Mouse (Mus musculus): ENCODE results near the gene Lhpp. TPM values are rescaled to one million over a fixed set of nuclear protein-coding genes. Genes with fewer than 3 reads are reported as not detected.

Lhpp gene
- polyA plus RNA-seq, 1 experiment from 2014 or later, result 20.5 TPM

GRCm38 (mm10) chr7:132679549-132679948 is 69.1 kb downstream of the Lhpp start:
- Histone ChIP-seq H3K9me3 (replicated peaks) (no peaks in the 10 kb centered on the region), H3K36me3 (no peaks in the 10 kb centered on the region), H3K27ac (replicated peaks) (no peak overlapping the region), H3K4me3 (no peak overlapping the region), H3K27me3 (ENCODE audit: low read depth, poor library complexity, severe bottlenecking) (no peaks in the 10 kb centered on the region), H3K4me1 (no peaks in the 10 kb centered on the region)
- 77% methylated on average over 6 of the region's 6 CpGs for WGBS
- DNase-seq (ENCODE audit: low spot score), result no peak

GRCm38 (mm10) chr7:132681296-132681695 is 70.9 kb downstream of the Lhpp start:
- WGBS, result 92% methylated on average over 11 of the region's 11 CpGs
- H3K36me3 ChIP-seq, result no peaks in the 10 kb centered on the region
- H3K27ac ChIP-seq (replicated peaks), result no peak overlapping the region
- H3K4me3 ChIP-seq, result no peak overlapping the region
- no peaks in the 10 kb centered on the region for H3K4me1 ChIP-seq
- H3K9me3 ChIP-seq (replicated peaks), result no peaks in the 10 kb centered on the region
- no peaks in the 10 kb centered on the region for H3K27me3 ChIP-seq (ENCODE audit: low read depth, poor library complexity, severe bottlenecking)
- DNase-seq (ENCODE audit: low spot score), result no peak

GRCm38 (mm10) chr7:132681831-132682230 is 71.4 kb downstream of the Lhpp start:
- Histone ChIP-seq H3K27me3 (ENCODE audit: low read depth, poor library complexity, severe bottlenecking) (no peaks in the 10 kb centered on the region), H3K36me3 (no peaks in the 10 kb centered on the region), H3K4me1 (no peaks in the 10 kb centered on the region), H3K27ac (replicated peaks) (0 out of 2 replicates have a peak overlapping the region, but pooled peaks have one; percentile 28), H3K4me3 (no peak overlapping the region), H3K9me3 (replicated peaks) (no peaks in the 10 kb centered on the region)
- no peak for DNase-seq (ENCODE audit: low spot score)
- 83% methylated on average over 1 of the region's 1 CpGs for WGBS

GRCm38 (mm10) chr7:132682336-132682735 is 71.9 kb downstream of the Lhpp start:
- no peaks in the 10 kb centered on the region for H3K9me3 ChIP-seq (replicated peaks)
- 0 out of 2 replicates have a peak overlapping the region, but pooled peaks have one; percentile 28 for H3K27ac ChIP-seq (replicated peaks)
- DNase-seq (ENCODE audit: low spot score), result no peak
- H3K4me1 ChIP-seq, result no peaks in the 10 kb centered on the region
- H3K36me3 ChIP-seq, result no peaks in the 10 kb centered on the region
- WGBS, result 91% methylated on average over 3 of the region's 3 CpGs
- H3K27me3 ChIP-seq (ENCODE audit: low read depth, poor library complexity, severe bottlenecking), result no peaks in the 10 kb centered on the region
- no peak overlapping the region for H3K4me3 ChIP-seq

GRCm38 (mm10) chr7:132682901-132683300 is 72.5 kb downstream of the Lhpp start:
- H3K4me3 ChIP-seq, result no peak overlapping the region
- H3K9me3 ChIP-seq (replicated peaks), result no peaks in the 10 kb centered on the region
- 79% methylated on average over 3 of the region's 3 CpGs for WGBS
- H3K36me3 ChIP-seq, result no peaks in the 10 kb centered on the region
- no peak overlapping the region for H3K27ac ChIP-seq (replicated peaks)
- no peak for DNase-seq (ENCODE audit: low spot score)
- H3K27me3 ChIP-seq (ENCODE audit: low read depth, poor library complexity, severe bottlenecking), result no peaks in the 10 kb centered on the region
- no peaks in the 10 kb centered on the region for H3K4me1 ChIP-seq

GRCm38 (mm10) chr7:132683923-132684322 is 73.5 kb downstream of the Lhpp start:
- no peak overlapping the region for H3K4me3 ChIP-seq
- no peak for DNase-seq (ENCODE audit: low spot score)
- no peaks in the 10 kb centered on the region for H3K27me3 ChIP-seq (ENCODE audit: low read depth, poor library complexity, severe bottlenecking)
- 95% methylated on average over 4 of the region's 4 CpGs for WGBS
- no peaks in the 10 kb centered on the region for H3K9me3 ChIP-seq (replicated peaks)
- H3K27ac ChIP-seq (replicated peaks), result no peak overlapping the region
- H3K36me3 ChIP-seq, result no peaks in the 10 kb centered on the region
- H3K4me1 ChIP-seq, result no peaks in the 10 kb centered on the region

- Histone ChIP-seq H3K36me3 (no peaks in the 10 kb centered on the region), H3K9me3 (replicated peaks) (no peaks in the 10 kb centered on the region), H3K27me3 (ENCODE audit: low read depth, poor library complexity, severe bottlenecking) (no peaks in the 10 kb centered on the region), H3K4me3 (no peak overlapping the region), H3K27ac (replicated peaks) (no peak overlapping the region), H3K4me1 (no peaks in the 10 kb centered on the region)
- no peak for DNase-seq (ENCODE audit: low spot score)
- 91% methylated on average over 3 of the region's 3 CpGs for WGBS
Measured at GRCm38 (mm10) chr7:132686515-132686914, 76.1 kb downstream of the Lhpp start.

GRCm38 (mm10) chr7:132687897-132688296 is 77.5 kb downstream of the Lhpp start:
- no peaks in the 10 kb centered on the region for H3K9me3 ChIP-seq (replicated peaks)
- peak overlapping the region; percentile 35; the same call in 1 of the 2 replicates for H3K27ac ChIP-seq (replicated peaks)
- H3K4me3 ChIP-seq, result no peak overlapping the region
- no peak for DNase-seq (ENCODE audit: low spot score)
- 65% methylated on average over 2 of the region's 2 CpGs for WGBS
- no peaks in the 10 kb centered on the region for H3K27me3 ChIP-seq (ENCODE audit: low read depth, poor library complexity, severe bottlenecking)
- H3K36me3 ChIP-seq, result no peaks in the 10 kb centered on the region
- no peaks in the 10 kb centered on the region for H3K4me1 ChIP-seq

GRCm38 (mm10) chr7:132688721-132689120 is 78.3 kb downstream of the Lhpp start:
- Histone ChIP-seq H3K27ac (replicated peaks) (peak overlapping the region; percentile 35), H3K4me1 (no peaks in the 10 kb centered on the region), H3K4me3 (no peak overlapping the region), H3K27me3 (ENCODE audit: low read depth, poor library complexity, severe bottlenecking) (no peaks in the 10 kb centered on the region), H3K9me3 (replicated peaks) (no peaks in the 10 kb centered on the region), H3K36me3 (no peaks in the 10 kb centered on the region)
- DNase-seq (ENCODE audit: low spot score), result no peak
- WGBS, result 76% methylated on average over 5 of the region's 5 CpGs

- peaks cover 2% of the 10 kb centered on the region; the same call in 1 of the 2 replicates for H3K9me3 ChIP-seq (replicated peaks)
- H3K4me3 ChIP-seq, result no peak overlapping the region
- WGBS, result 82% methylated on average over 5 of the region's 5 CpGs
- DNase-seq (ENCODE audit: low spot score), result no peak
- H3K4me1 ChIP-seq, result no peaks in the 10 kb centered on the region
- H3K36me3 ChIP-seq, result no peaks in the 10 kb centered on the region
- no peak overlapping the region for H3K27ac ChIP-seq (replicated peaks)
- H3K27me3 ChIP-seq (ENCODE audit: low read depth, poor library complexity, severe bottlenecking), result no peaks in the 10 kb centered on the region
Measured at GRCm38 (mm10) chr7:132689722-132690121, 79.3 kb downstream of the Lhpp start.

GRCm38 (mm10) chr7:132690716-132691472 is 80.5 kb downstream of the Lhpp start:
- Histone ChIP-seq H3K27me3 (ENCODE audit: low read depth, poor library complexity, severe bottlenecking) (no peaks in the 10 kb centered on the region), H3K27ac (replicated peaks) (no peak overlapping the region), H3K9me3 (replicated peaks) (peaks cover 4% of the 10 kb centered on the region; the same call in 1 of the 2 replicates), H3K4me1 (no peaks in the 10 kb centered on the region), H3K36me3 (no peaks in the 10 kb centered on the region), H3K4me3 (no peak overlapping the region)
- WGBS, result 88% methylated on average over 14 of the region's 14 CpGs
- no peak for DNase-seq (ENCODE audit: low spot score)

- 82% methylated on average over 9 of the region's 9 CpGs for WGBS
- DNase-seq (ENCODE audit: low spot score), result no peak
- no peaks in the 10 kb centered on the region for H3K27me3 ChIP-seq (ENCODE audit: low read depth, poor library complexity, severe bottlenecking)
Measured at GRCm38 (mm10) chr7:132692719-132693118, 82.3 kb downstream of the Lhpp start.

GRCm38 (mm10) chr7:132693561-132693960 is 83.1 kb downstream of the Lhpp start:
- Histone ChIP-seq H3K27me3 (ENCODE audit: low read depth, poor library complexity, severe bottlenecking) (no peaks in the 10 kb centered on the region), H3K36me3 (no peaks in the 10 kb centered on the region), H3K9me3 (replicated peaks) (peaks cover 4% of the 10 kb centered on the region; the same call in 1 of the 2 replicates), H3K4me1 (no peaks in the 10 kb centered on the region), H3K27ac (replicated peaks) (no peak overlapping the region), H3K4me3 (no peak overlapping the region)
- DNase-seq (ENCODE audit: low spot score), result no peak
- WGBS, result 79% methylated on average over 2 of the region's 2 CpGs

More at GRCm38 (mm10) chr7:132692719-132693118, 82.3 kb downstream of the Lhpp start:
- no peaks in the 10 kb centered on the region for H3K36me3 ChIP-seq
- H3K9me3 ChIP-seq (replicated peaks), result peaks cover 4% of the 10 kb centered on the region; the same call in 1 of the 2 replicates
- no peak overlapping the region for H3K27ac ChIP-seq (replicated peaks)
- no peaks in the 10 kb centered on the region for H3K4me1 ChIP-seq
- no peak overlapping the region for H3K4me3 ChIP-seq

All from midbrain, embryonic 10.5 days (tissue).